Mouse (Mus musculus): ENCODE results near the gene Capn7. TPM values are rescaled to one million over a fixed set of nuclear protein-coding genes. Genes with fewer than 3 reads are reported as not detected.

Capn7 gene
- total and polyA plus RNA-seq, 2 experiments: 6.1 to 38.1 TPM

DNA sequence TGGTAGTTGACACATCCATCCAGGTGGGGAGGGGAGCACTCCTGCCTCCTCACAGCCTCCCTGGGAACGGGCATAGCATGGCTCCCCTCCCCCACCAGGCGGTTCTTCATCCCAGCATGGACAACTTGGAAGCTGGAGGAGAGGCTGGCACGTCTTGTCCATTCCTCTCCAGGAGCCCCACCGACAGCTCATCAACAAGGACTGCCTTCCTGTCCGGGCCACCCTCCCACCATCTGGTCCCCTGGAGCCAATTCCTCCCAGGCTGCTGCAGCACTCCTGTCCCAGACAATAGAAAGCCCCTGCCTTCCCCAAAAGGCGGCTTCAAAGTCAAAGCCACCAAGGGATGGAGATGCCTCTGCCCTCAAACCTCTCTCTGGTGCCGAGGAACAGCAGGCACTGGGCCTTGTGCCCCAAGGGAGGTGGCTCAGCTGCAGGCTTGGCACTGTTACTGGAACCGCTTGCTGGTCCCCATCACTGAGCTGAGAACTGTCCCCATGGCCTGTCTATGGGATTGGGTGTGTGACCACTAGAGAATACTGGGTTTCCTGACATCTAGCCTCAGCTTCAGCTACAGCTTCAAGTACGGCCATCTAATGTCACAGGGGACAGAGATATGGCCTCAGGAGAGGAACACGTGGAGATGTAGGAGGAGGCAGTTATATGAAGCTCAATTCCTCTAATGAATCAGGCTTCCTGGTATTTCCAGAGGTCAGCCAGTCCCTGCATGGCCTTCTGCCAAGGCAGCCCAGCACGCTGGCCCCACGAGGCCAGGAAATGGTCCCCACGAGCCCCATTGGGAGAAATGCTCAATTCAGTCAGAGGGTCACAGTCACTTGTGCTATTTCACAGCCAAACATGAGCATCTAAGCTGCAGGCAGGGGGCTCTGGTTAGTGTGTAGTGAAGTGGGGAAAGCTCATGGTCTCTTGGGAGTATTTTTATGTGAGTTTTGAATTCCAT lies 48.2 kb downstream of the Capn7 start:
- peak; percentile 47 for DNase-seq (ENCODE audit: extremely low read depth, low read depth, low spot score)
- H3K9ac ChIP-seq (ENCODE audit: low read depth, low read length): no peak overlapping the region
- peaks cover 12% of the 10 kb centered on the region; the same call in 1 of the 2 replicates for H3K79me2 ChIP-seq (ENCODE audit: control insufficient read depth, insufficient read depth, low read length)
- TF ChIP-seq POLR2A (IDR thresholded peaks at IDR 0.05; ENCODE audit: extremely low read depth, insufficient read depth, low read length) (no peak), CTCF (IDR thresholded peaks at IDR 0.05; ENCODE audit: low read depth, low read length) (no peak)
- H3K27ac ChIP-seq (replicated peaks; ENCODE audit: insufficient read depth, low read depth, low read length): peak overlapping the region; percentile 21; the same call in 1 of the 2 replicates
- WGBS: 44% methylated on average over 13 of the region's 13 CpGs
- H3K27me3 ChIP-seq (ENCODE audit: control insufficient read depth, insufficient read depth, low read length): no peaks in the 10 kb centered on the region
- peaks cover 4% of the 10 kb centered on the region; the same call in 1 of the 2 replicates for H3K36me3 ChIP-seq (ENCODE audit: control insufficient read depth, insufficient read depth, low read length)
- H3K4me3 ChIP-seq (ENCODE audit: insufficient read depth, low read depth, low read length): no peak overlapping the region
- peaks cover 40% of the 10 kb centered on the region for H3K4me1 ChIP-seq (ENCODE audit: control insufficient read depth, insufficient read depth, low read length)

DNA sequence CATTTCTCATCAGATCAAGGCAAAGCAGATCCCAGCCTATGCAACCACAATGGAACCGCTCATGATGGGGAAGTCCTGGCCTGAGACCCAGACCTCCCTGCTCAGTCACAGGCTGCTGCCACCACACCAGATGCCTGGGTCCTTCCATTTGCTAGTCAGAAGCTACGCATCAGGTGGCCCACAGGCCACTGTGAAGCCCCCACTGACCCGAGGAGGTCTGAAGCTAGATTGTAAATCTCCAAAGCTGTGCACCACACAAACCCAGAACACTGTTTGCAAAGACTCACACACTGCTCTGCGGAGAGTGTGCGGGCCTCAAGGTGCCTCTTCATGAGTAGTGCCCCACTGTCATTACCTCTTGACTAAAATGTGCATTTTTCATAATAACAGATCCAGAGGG lies 49.0 kb downstream of the Capn7 start:
- TF ChIP-seq CTCF (IDR thresholded peaks at IDR 0.05; ENCODE audit: low read depth, low read length) (no peak), POLR2A (IDR thresholded peaks at IDR 0.05; ENCODE audit: extremely low read depth, insufficient read depth, low read length) (no peak)
- Histone ChIP-seq H3K36me3 (ENCODE audit: control insufficient read depth, insufficient read depth, low read length) (peaks cover 3% of the 10 kb centered on the region; the same call in 1 of the 2 replicates), H3K27me3 (ENCODE audit: control insufficient read depth, insufficient read depth, low read length) (no peaks in the 10 kb centered on the region), H3K9ac (ENCODE audit: low read depth, low read length) (no peak overlapping the region), H3K4me1 (ENCODE audit: control insufficient read depth, insufficient read depth, low read length) (peaks cover 40% of the 10 kb centered on the region), H3K79me2 (ENCODE audit: control insufficient read depth, insufficient read depth, low read length) (peaks cover 12% of the 10 kb centered on the region; the same call in 1 of the 2 replicates), H3K27ac (replicated peaks; ENCODE audit: insufficient read depth, low read depth, low read length) (peak overlapping the region; percentile 21), H3K4me3 (ENCODE audit: insufficient read depth, low read depth, low read length) (no peak overlapping the region)
- no peak for DNase-seq (ENCODE audit: extremely low read depth, low read depth, low spot score)
- WGBS: 87% methylated on average over 5 of the region's 5 CpGs

DNA sequence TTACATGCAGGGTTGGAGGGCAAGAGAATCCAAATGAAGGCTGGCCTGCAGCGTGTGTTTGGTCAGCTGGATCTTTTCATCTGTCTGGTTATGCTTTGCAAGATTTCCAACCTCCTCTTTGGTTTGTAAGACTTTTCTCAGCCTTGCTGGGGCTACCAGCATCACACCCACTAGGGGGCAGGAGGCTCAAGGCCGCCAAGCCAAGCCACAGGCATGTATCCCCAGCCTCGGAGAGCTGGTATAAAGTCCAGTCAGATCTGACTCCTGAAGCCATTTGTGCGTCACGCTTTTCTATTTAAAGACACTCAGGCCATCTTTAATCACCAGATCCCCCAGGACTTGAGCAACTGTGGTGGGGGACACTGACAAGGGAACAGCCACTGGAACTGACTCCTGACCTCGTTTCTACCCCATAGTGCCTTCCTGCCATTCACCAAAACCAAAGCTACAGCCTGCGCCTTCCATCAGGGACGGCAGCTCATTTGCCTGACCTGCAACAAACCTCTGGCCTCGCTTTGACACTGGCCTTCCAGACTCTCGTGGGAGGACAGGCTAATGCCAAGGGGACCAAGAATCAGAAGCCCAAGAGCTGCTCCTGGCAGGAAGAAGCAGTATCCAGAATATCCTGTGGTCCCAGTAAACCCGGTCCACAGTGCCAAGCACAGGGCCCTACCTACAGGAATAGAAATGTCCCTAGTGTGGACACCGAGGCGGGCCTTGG lies 49.7 kb downstream of the Capn7 start:
- H3K27ac ChIP-seq (replicated peaks; ENCODE audit: insufficient read depth, low read depth, low read length): peak overlapping the region; percentile 52
- H3K79me2 ChIP-seq (ENCODE audit: control insufficient read depth, insufficient read depth, low read length): peaks cover 12% of the 10 kb centered on the region; the same call in 1 of the 2 replicates
- peak overlapping the region; percentile 2; the same call in 1 of the 2 replicates for H3K9ac ChIP-seq (ENCODE audit: low read depth, low read length)
- no peak overlapping the region for H3K4me3 ChIP-seq (ENCODE audit: insufficient read depth, low read depth, low read length)
- peak; percentile 77 for DNase-seq (ENCODE audit: extremely low read depth, low read depth, low spot score)
- H3K27me3 ChIP-seq (ENCODE audit: control insufficient read depth, insufficient read depth, low read length): no peaks in the 10 kb centered on the region
- TF ChIP-seq CTCF (IDR thresholded peaks at IDR 0.05; ENCODE audit: low read depth, low read length) (peak; percentile 98), POLR2A (IDR thresholded peaks at IDR 0.05; ENCODE audit: extremely low read depth, insufficient read depth, low read length) (no peak)
- H3K4me1 ChIP-seq (ENCODE audit: control insufficient read depth, insufficient read depth, low read length): peaks cover 40% of the 10 kb centered on the region
- 20% methylated on average over 13 of the region's 13 CpGs for WGBS
- H3K36me3 ChIP-seq (ENCODE audit: control insufficient read depth, insufficient read depth, low read length): peaks cover 3% of the 10 kb centered on the region; the same call in 1 of the 2 replicates

DNA sequence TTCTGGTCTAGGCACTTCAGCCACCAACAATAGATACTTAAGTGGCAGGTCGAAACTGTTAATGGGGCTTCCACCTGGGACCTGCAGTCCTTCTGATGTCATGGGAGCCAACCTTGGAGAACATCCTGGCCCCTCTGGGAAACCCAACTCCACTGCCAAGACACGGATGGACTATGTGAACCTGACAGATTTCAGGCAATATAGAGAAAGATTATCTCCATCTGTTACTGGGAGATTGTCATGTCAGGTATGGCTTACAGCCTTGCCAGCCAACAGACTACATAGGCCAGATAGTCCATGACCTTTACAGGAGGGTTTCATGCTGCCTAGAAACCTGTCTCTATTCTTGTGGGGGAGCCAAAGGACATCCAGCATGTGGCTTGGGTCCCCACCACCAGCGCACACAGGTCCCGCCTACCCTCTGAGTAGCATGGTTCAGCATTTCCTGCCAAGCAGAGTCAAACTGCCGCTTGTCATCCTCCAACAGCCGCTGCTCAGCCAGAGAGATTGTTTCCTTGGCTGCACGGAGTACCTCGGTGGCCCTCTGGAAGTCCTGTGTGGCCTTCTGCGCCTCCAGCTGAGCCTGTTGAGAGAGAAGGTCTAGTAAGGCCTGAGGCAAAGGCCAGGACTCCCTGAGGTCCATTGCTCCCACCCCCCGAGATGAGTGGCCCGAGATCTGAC lies 51.0 kb downstream of the Capn7 start:
- Histone ChIP-seq H3K4me1 (ENCODE audit: control insufficient read depth, insufficient read depth, low read length) (peaks cover 38% of the 10 kb centered on the region), H3K27me3 (ENCODE audit: control insufficient read depth, insufficient read depth, low read length) (no peaks in the 10 kb centered on the region), H3K9ac (ENCODE audit: low read depth, low read length) (peak overlapping the region; percentile 12; the same call in 1 of the 2 replicates), H3K4me3 (ENCODE audit: insufficient read depth, low read depth, low read length) (no peak overlapping the region), H3K79me2 (ENCODE audit: control insufficient read depth, insufficient read depth, low read length) (peaks cover 9% of the 10 kb centered on the region; the same call in 1 of the 2 replicates), H3K36me3 (ENCODE audit: control insufficient read depth, insufficient read depth, low read length) (peaks cover 3% of the 10 kb centered on the region; the same call in 1 of the 2 replicates), H3K27ac (replicated peaks; ENCODE audit: insufficient read depth, low read depth, low read length) (peak overlapping the region; percentile 34)
- no peak for TF ChIP-seq CTCF (IDR thresholded peaks at IDR 0.05; ENCODE audit: low read depth, low read length)
- TF ChIP-seq POLR2A (IDR thresholded peaks at IDR 0.05; ENCODE audit: extremely low read depth, insufficient read depth, low read length): no peak
- WGBS: 73% methylated on average over 11 of the region's 11 CpGs
- no peak for DNase-seq (ENCODE audit: extremely low read depth, low read depth, low spot score)

DNA sequence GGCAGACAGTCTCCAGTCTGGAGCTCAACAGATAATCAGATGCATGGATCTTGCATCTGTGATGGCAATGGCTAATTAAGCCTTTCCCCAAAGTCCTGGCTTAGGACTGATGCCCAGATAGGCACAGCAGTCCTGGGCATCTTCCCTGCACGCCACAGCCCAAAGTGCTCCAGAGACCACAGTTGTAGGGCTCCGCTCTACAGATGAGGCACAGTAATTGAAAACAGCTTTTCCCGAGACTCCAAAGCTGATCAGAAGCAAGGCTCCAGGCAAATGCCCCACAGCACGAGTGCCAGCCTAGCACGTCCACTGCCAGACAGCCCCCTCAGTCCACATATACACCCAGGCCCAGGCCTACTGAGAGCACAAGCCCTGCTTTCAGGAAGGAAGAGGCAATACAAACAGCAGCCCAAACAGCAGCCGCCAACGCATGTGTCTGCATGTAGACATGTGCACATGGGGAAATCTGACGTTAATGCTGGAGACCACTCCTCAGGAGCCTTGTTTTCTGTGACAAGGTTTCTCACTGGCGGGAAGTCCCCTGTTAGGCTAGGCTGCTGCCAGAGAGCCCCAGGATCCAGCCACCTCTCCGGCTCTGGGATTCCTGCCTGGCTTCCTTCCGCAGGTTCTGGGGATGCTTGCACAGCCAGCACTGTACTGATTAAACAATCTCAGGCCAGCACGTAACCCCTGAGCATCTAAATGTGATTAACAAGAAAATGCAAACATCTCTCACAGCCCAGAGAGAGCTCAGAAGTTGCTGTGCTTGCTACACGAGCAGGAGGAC lies 51.8 kb downstream of the Capn7 start:
- peak overlapping the region; percentile 27 for H3K27ac ChIP-seq (replicated peaks; ENCODE audit: insufficient read depth, low read depth, low read length)

More for the DNA sequence above, 51.8 kb downstream of the Capn7 start:
- no peak for DNase-seq (ENCODE audit: extremely low read depth, low read depth, low spot score)
- peaks cover 13% of the 10 kb centered on the region for H3K79me2 ChIP-seq (ENCODE audit: control insufficient read depth, insufficient read depth, low read length)
- H3K4me1 ChIP-seq (ENCODE audit: control insufficient read depth, insufficient read depth, low read length): peaks cover 39% of the 10 kb centered on the region
- H3K9ac ChIP-seq (ENCODE audit: low read depth, low read length): no peak overlapping the region
- no peak for TF ChIP-seq POLR2A (IDR thresholded peaks at IDR 0.05; ENCODE audit: extremely low read depth, insufficient read depth, low read length)
- no peak for TF ChIP-seq CTCF (IDR thresholded peaks at IDR 0.05; ENCODE audit: low read depth, low read length)
- peaks cover 3% of the 10 kb centered on the region; the same call in 1 of the 2 replicates for H3K36me3 ChIP-seq (ENCODE audit: control insufficient read depth, insufficient read depth, low read length)
- no peak overlapping the region for H3K4me3 ChIP-seq (ENCODE audit: insufficient read depth, low read depth, low read length)
- no peaks in the 10 kb centered on the region for H3K27me3 ChIP-seq (ENCODE audit: control insufficient read depth, insufficient read depth, low read length)
- 81% methylated on average over 13 of the region's 13 CpGs for WGBS

All from liver, adult 2 months (tissue).